Mouse (Mus musculus): ENCODE measurements at regions not wholly inside any gene's neighbourhood (a gene's known extent, or its start where the extent isn't known, plus 50 kb on each side); places are given as distances from the start of the nearest gene placed in this dataset.
"Not testable (repeated sequence)": the region's sequence is repeated elsewhere in the genome, so short reads cannot be mapped to it uniquely, and the experiment has no call there.

GRCm38 (mm10) chr16:9011691-9012090 is 181.8 kb downstream of the 1810013L24Rik start:
- intact Hi-C loops (cut with DNase I), result no loop called here
- DNase-seq, result no peak

GRCm38 (mm10) chr16:9016040-9016761 is 186.3 kb downstream of the 1810013L24Rik start:
- intact Hi-C loops (cut with DNase I), result no loop called here
- DNase-seq, result no peak

GRCm38 (mm10) chr16:9016762-9017086 is 186.8 kb downstream of the 1810013L24Rik start:
- intact Hi-C loops (cut with DNase I), result no loop called here

GRCm38 (mm10) chr16:9030717-9031116 is 200.8 kb downstream of the 1810013L24Rik start:
- intact Hi-C loops (cut with DNase I), result no loop called here
- DNase-seq, result no peak

More at GRCm38 (mm10) chr16:9016762-9017086, 186.8 kb downstream of the 1810013L24Rik start:
- DNase-seq, result no peak

- intact Hi-C loops (cut with DNase I), result no loop called here
- DNase-seq, result no peak
Measured at GRCm38 (mm10) chr16:9043271-9043670, 213.4 kb downstream of the 1810013L24Rik start.

DNA sequence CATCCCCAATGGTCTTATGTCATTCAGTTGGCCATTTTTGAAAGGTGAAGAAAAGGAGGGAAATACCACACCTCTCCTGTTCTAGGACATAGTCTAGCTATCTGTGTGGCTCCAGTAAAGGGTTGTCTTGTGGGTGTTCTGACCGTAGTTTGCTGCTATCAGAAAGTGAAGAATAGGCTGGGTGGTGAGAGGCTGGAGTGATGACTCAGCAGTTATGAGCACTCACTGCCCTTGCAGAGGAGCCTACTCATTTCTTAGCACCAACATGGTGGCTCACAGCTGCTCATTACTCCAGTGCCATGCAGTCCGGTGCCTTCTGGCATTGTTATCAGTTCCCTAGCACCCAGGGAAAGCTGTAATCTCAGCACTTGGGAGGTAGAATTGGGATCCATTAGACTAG is 217.0 kb downstream of the 1810013L24Rik start:
- intact Hi-C loops (cut with DNase I), result no loop called here
- no peak for DNase-seq

- intact Hi-C loops (cut with DNase I), result no loop called here
- DNase-seq, result no peak
Measured at GRCm38 (mm10) chr16:9054415-9054814, 224.5 kb downstream of the 1810013L24Rik start.

- no peak for DNase-seq
- intact Hi-C loops (cut with DNase I), result no loop called here
Measured at GRCm38 (mm10) chr16:9056430-9056829, 226.5 kb downstream of the 1810013L24Rik start.

DNA sequence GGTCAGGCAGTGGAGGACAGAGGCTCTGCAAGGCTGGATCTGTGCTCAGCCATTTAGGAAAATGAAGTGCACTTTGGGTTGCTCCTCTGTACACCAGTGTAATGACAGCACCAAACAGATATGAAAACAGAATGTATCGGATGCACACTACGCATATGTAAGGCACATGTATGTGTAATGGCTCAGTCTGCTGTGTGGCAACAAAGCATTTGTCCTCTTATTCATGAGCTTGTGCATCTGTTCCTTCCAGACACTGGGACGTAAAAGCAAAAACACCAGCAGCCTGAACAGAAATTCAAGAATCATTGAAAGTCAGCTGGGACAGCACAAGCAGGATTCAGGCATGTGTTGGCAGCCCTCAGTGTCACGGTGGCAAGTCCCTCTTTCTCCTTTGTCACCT is 241.6 kb downstream of the 1810013L24Rik start:
- no peak for DNase-seq
- intact Hi-C loops (cut with DNase I), result loop anchor here (10.0 kb wide), 1 partner anchor 203 kb away; no protein-coding TSS in a partner anchor

DNA sequence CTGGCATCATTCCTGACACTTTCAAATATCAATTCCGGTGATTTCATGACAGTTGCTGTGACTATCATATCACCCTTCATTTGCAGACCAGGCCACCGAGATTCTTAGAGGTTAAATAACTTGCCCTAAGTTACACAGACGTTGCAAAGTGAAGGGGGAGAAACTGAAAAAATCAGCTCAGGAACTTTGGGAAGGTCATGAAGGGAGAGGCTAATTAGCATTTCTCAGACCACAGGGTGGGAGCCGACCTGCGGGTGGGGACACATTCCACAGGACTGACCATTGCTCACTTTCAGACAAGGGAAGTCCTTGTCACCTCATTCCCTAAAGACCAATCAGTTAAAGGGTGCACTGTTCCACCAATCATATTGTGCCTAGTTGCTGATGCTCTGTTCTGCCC is 242.1 kb downstream of the 1810013L24Rik start:
- intact Hi-C loops (cut with DNase I), result loop anchor here (10.0 kb wide), 1 partner anchor 203 kb away; no protein-coding TSS in a partner anchor

GRCm38 (mm10) chr16:9074295-9074694 is 244.4 kb downstream of the 1810013L24Rik start:
- no peak for DNase-seq
- intact Hi-C loops (cut with DNase I), result loop anchor here (10.0 kb wide), 1 partner anchor 201 kb away; no protein-coding TSS in a partner anchor

More for the DNA sequence above, 242.1 kb downstream of the 1810013L24Rik start:
- not testable (repeated sequence) for DNase-seq

GRCm38 (mm10) chr16:9077451-9077850 is 247.6 kb downstream of the 1810013L24Rik start:
- DNase-seq, result no peak
- intact Hi-C loops (cut with DNase I), result loop anchor here (10.0 kb wide), 1 partner anchor 197 kb away; no protein-coding TSS in a partner anchor

DNA sequence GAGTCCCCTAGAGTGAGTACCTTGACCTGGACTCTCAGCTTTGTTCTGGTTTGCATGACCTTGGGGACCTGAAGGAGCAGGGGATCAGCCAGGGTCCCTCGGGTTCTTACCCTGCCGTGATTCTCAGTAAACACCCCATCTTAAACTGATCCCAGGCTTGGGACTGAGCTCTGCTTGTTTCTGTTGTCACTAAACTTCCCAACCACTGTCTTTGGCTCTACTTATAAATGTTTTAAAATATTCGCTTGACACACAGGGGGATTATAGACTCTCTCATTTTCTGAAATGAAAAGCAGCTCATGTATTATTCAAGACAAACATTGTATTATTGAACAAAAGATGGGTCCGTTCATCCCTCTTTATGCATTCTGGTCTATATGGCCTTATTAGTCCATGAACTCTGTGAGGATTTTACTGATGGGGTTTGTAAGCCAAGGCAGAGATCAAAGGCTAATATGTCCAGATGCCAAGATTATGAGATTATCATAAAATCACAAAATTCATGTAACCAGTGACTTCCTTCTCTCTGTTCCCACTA is 248.6 kb downstream of the 1810013L24Rik start:
- no peak for DNase-seq
- intact Hi-C loops (cut with DNase I), result loop anchor here (10.0 kb wide), 1 partner anchor 196 kb away; no protein-coding TSS in a partner anchor

DNA sequence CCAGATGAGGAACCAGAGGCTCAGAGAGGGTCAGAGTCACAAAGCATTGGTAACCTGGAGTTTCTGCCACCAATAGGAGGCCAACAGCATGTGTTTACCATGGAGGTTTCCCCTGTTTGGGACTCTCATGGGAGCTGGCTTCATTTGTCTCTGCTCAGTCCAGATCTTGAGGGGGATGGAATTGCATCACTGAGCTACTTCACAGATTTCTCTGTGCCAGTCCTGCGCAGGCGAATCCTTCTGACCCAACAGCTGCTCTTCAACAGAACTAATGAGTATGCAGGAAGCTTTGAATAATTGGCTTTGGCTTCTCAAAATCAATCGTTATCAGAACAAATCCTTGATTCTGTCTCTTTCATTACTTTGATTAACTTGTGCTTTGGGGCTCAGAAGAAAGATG is 253.1 kb downstream of the 1810013L24Rik start:
- DNase-seq, result no peak
- intact Hi-C loops (cut with DNase I), result no loop called here

DNA sequence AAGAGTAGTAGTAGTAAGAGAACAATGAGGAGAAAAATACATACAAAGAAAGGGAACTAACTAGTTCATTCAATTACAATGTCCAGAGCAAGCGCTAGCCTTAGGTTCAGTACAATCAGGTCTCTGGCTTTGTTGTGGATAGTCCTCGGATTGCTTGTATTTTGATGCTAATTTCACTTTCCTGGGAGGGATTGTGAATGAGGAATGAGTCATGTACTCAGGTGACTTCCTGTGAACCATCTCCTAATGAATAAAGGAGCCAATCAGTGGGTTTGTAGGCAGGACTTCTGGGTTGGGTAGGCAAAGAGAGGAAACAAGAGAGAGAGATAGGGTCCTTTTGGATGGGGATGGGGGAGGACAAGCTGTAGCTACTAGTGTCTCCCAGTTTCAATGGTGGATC is 253.8 kb downstream of the 1810013L24Rik start:
- no peak for DNase-seq
- intact Hi-C loops (cut with DNase I), result no loop called here

GRCm38 (mm10) chr16:9084581-9084980 is 254.7 kb downstream of the 1810013L24Rik start:
- intact Hi-C loops (cut with DNase I), result no loop called here
- DNase-seq, result no peak

DNA sequence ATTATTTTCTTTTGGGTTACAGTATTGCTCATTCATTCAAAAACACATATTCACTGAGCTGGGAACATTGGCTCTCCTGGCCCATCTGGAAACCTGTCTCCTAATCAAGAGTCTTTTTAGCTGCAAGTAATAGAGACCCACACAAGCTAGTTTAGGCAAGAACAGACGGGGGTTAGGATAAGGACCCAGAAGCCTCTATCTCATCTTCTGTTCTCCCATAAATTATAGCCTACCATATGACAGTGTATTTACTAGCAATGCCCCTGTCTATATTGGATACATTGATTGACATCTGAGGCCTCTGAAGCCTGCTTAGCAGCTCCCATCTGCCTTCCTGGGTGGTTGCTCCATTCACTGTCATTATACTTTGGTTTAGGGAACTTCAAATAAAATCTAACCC is 255.2 kb downstream of the 1810013L24Rik start:
- intact Hi-C loops (cut with DNase I), result no loop called here
- DNase-seq, result no peak

GRCm38 (mm10) chr16:9085977-9086376 is 256.1 kb downstream of the 1810013L24Rik start:
- DNase-seq, result no peak
- intact Hi-C loops (cut with DNase I), result no loop called here

DNA sequence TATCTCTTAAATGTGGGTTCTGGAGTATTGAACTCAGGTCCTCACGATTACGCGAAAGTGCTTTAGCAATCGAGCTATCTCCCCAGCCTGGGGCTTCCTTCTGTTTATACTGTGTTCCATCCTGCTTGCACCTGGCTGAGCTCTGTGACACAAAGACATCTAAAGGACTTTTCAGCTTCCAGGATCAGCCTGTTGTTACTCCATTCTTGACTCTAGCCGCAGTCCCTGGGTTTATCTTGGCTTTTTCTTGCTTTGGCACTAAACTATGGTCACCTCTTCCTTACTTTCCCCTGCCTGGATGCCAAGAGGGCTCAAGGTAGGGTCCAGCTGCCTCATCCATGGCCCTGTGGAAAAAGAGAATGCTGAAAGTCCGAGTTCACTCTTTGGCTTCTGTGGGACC is 261.9 kb downstream of the 1810013L24Rik start:
- no peak for DNase-seq
- intact Hi-C loops (cut with DNase I), result no loop called here

DNA sequence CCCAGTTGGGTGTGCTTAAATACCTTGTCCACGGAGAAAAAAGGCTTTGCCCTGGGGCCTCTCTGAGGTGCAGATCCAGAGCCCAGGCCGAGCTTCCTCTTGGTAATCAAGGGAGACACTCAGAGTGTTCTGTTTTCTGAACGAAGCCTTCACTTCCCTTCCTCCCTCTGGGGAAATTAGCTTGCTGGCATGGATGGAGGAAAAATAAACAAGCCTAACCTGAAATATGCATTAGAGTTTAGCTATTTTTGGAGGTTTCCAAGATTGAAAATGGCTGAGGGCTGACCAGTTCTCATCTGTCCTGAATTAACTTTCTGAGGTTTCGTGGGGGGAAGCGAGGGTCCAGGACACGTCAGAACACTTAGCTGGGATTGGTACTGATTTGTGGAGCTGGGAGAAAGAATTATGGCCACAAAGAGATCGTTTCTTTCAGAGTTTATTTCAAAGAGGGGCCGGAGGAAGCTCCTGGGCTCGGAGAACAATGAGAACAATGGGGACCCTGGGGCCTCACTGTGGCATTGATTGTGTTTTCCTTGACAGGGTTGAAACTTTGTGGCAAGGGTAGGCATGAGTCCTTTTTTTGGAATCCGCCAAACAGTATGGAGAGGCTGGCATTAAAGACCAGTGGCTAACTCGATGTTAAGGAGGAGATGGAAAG is 262.4 kb downstream of the 1810013L24Rik start:
- intact Hi-C loops (cut with DNase I), result no loop called here
- DNase-seq, result no peak

DNA sequence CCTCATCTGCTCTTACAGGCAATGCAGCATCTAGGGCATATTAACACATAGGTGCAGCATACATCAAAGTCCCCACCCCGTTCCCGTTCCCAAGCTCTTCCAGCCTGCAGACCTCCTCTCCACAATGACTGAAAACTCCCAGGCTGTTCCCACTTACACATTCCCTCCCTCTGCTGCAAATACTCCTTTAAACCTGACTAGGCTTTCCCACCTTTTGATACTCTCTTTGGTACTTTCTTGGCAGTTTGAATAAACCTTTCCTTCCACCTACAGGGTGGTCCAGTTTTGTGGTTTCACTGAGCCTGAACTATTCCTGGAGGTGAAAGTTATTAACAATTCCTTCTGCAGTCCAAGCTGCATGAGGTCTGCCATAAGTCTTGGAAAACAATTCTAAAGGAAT is 263.7 kb downstream of the 1810013L24Rik start:
- intact Hi-C loops (cut with DNase I), result no loop called here

GRCm38 (mm10) chr16:9094201-9094600 is 264.3 kb downstream of the 1810013L24Rik start:
- DNase-seq, result no peak
- intact Hi-C loops (cut with DNase I), result no loop called here

More for the DNA sequence above, 263.7 kb downstream of the 1810013L24Rik start:
- no peak for DNase-seq

Data from left cerebral cortex, postnatal 4 days (tissue).